Mouse (Mus musculus) erythroblast, embryonic 14.5 days (primary cell): ENCODE data around the gene Fabp2. TPM values are rescaled to one million over a fixed set of nuclear protein-coding genes. Genes with fewer than 3 reads are reported as not detected.
"Not testable (repeated sequence)": the region's sequence is repeated elsewhere in the genome, so short reads cannot be mapped to it uniquely, and the experiment has no call there.

Experiments
- H3K27me3 ChIP-seq: 2 replicates; pipeline ENCODE4 v1.6.1; 2012; ENCODE audit warnings: inconsistent platforms; ENCODE audit not compliant: control insufficient read depth
- H3K36me3 ChIP-seq: 2 replicates; pipeline ENCODE4 v1.6.1; 2012; ENCODE audit warnings: mild to moderate bottlenecking, inconsistent platforms; ENCODE audit not compliant: control insufficient read depth
- H3K4me1 ChIP-seq: 2 replicates; pipeline ENCODE4 v1.6.1; 2012; ENCODE audit warnings: inconsistent platforms; ENCODE audit not compliant: control insufficient read depth
- H3K4me3 ChIP-seq: replicated peaks from 2 replicates; pipeline ENCODE3; 2012; ENCODE audit warnings: moderate library complexity, mild to moderate bottlenecking, inconsistent platforms
- H3K9me3 ChIP-seq: 2 replicates; pipeline ENCODE4 v1.6.1; 2012; ENCODE audit warnings: low read length, inconsistent platforms, mixed read lengths; ENCODE audit not compliant: control insufficient read depth
- GATA1 ChIP-seq: IDR thresholded peaks from 2 replicates; pipeline ENCODE4 v1.6.1; 2012; ENCODE audit warnings: low read length, inconsistent platforms, mixed read lengths
- TAL1 ChIP-seq: IDR thresholded peaks from 3 replicates; pipeline ENCODE4 v1.6.1; 2012; ENCODE audit warnings: low read length, inconsistent platforms, mixed read lengths
- polyA plus RNA-seq: library from polyadenylated mRNA; stranded (reverse); fragments of >175 nt; gene quantifications from 2 replicates; pipeline ENCODE4 v1.2.3, GENCODE M21; 2012

Fabp2 gene
- polyA plus RNA-seq, 1 experiment = not detected

DNA sequence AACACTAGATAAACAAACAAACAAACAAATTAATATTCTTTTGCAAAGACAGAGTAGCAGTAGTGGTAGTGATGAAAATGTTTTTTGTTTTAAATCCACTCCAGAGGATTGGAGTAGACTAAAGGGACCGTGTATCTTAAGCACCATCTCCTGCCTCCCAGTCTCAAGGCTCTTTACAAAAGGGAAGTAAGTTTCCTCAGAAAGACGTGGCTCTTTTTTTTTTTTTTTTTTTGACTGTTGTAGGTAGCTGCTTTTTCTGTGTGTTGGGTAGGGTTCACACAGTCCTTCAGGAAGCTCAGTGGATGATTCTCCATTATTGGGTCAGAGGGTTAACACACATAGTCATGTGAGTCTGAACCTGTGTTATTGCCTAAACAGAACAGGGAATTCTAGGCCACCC lies 23.8 kb downstream of the Fabp2 start:
- Histone ChIP-seq H3K27me3 (no peaks in the 10 kb centered on the region), H3K4me1 (peaks cover 30% of the 10 kb centered on the region), H3K36me3 (no peaks in the 10 kb centered on the region), H3K9me3 (no peaks in the 10 kb centered on the region), H3K4me3 (no peak overlapping the region)
- TF ChIP-seq TAL1 (no peak), GATA1 (no peak)

- no peaks in the 10 kb centered on the region for H3K9me3 ChIP-seq
- H3K27me3 ChIP-seq = no peaks in the 10 kb centered on the region
- TF ChIP-seq TAL1 = no peak
- no peak for TF ChIP-seq GATA1
- peaks cover 33% of the 10 kb centered on the region for H3K4me1 ChIP-seq
- H3K36me3 ChIP-seq = no peaks in the 10 kb centered on the region
- H3K4me3 ChIP-seq = no peak within 1 kb of the TSS
These were observed 24.4 kb downstream of the Fabp2 start, which contains the start of gene Gm10959 for GRCm38 (mm10) chr3:122919260-122919659. Gene Gm10959 (minus strand): TSS chr3:122919360.

- Histone ChIP-seq H3K27me3 (no peaks in the 10 kb centered on the region), H3K9me3 (no peaks in the 10 kb centered on the region), H3K36me3 (no peaks in the 10 kb centered on the region; the same call in 1 of the 2 replicates), H3K4me1 (peaks cover 34% of the 10 kb centered on the region), H3K4me3 (no peak overlapping the region)
- TF ChIP-seq GATA1 (no peak), TAL1 (no peak)
These were observed 25.9 kb downstream of the Fabp2 start for GRCm38 (mm10) chr3:122920572-122921435.

DNA sequence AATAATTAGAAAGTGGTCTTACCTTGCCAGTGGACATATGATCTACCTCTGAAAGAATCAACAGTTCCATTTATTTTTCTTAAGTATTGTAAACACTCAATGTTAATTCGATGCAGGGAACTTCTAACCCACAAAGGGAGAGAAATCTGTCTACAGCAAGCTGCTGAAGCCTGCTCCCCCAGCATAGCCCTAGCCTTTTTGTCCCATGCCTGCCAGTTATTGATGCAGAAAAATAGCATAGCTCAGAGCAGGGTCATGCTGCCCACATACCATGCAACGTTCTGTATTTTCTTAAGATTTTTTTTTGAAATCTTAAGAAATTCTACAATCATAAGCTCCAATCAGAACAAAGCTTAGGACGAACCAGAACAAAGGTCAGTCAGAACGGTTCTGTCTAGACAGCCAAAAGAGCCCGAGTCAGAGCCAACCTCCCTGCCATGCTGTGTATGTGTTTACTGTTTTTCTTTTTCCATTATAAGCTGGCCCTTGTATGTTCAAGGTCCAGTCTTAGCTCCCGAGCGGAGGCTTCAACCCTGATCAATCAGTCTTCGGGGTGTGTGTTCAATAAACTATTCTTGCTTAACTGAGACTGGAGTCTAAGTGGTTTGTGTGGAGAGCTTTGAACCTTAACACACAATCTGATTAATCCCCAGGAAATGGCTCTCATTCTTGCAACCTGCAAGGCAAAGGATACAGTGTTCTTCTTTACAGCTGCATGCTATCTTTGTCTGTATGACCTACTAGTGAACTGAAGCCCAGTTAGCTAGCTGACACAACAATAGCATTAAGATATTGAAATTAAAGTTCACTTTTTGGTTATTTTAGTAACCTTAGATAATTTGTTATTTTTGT lies 27.0 kb downstream of the Fabp2 start:
- peaks cover 42% of the 10 kb centered on the region for H3K4me1 ChIP-seq
- H3K4me3 ChIP-seq = no peak overlapping the region
- no peaks in the 10 kb centered on the region for H3K27me3 ChIP-seq
- H3K9me3 ChIP-seq = no peaks in the 10 kb centered on the region
- H3K36me3 ChIP-seq = peaks cover 10% of the 10 kb centered on the region
- no peak for TF ChIP-seq GATA1
- TF ChIP-seq TAL1 = no peak

DNA sequence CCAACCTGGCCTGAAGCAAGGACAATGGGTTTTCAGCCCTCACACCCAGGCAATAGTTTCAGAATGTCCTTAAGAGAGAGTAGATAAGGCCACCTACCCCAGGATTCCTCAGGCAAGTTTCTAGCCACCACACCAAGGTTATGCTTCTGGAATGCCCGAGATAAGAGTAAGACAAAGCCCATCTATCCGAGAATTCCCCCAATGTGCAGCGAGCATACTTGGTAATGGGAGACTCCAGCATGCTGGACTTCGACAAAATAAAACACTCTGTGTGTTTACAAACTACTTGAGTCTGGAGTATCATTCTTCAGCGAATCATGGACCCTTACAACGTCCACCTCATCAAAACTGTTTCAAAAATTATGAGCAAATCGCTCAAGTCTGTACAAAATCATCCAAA lies 28.3 kb downstream of the Fabp2 start:
- Histone ChIP-seq H3K27me3 (no peaks in the 10 kb centered on the region), H3K4me3 (peak overlapping the region; percentile 85), H3K9me3 (no peaks in the 10 kb centered on the region), H3K4me1 (peaks cover 42% of the 10 kb centered on the region), H3K36me3 (peaks cover 17% of the 10 kb centered on the region)
- TF ChIP-seq TAL1 = no peak
- TF ChIP-seq GATA1 = no peak

DNA sequence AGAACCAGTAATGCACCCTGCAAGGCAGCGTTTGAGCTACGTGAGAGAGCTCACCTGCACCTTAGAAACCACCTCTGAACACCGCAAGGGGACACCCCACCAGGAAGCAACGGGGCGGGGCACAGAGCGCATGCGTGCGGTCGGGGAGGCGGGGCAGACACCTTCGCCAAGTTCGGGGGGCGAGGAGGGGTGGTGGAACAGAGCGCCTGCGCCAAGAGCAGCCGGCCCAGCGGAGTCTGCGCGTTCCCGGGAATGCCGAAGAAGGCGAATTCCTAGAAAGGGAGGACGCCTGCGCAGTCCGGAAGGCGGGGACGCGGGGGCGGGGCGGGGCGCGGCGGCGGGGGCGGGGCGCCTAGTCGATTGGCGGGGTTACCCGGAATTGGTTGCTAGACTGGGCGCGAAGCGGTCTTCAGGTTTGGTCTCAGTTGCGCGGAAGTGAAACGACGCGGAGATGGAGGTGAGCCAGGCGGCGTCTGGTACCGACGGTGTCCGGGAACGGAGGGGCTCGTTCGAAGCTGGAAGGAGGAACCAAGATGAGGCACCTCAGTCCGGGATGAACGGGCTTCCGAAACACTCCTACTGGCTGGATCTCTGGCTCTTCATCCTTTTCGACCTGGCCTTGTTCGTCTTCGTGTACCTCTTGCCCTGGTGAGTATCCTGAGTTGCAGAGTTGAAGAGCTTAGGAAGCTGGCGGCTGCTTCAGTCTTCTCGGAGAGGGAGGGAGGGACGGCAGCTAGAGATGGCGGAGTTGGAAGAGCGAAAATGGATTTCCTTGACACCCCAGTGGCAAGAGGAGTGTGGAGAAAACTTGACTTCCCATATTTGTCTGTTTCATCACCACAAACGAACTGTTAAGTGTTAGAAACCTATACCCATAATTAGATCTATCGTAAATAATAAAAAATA lies 29.4 kb downstream of the Fabp2 start, which contains the start of gene 1810037I17Rik:
Gene 1810037I17Rik, plus strand, starts transcription at position 195 of the 906 bp plus-strand sequence.
- TF ChIP-seq GATA1 = no peak
- no peak for TF ChIP-seq TAL1
- Histone ChIP-seq H3K4me1 (peaks cover 42% of the 10 kb centered on the region), H3K4me3 (peak within 1 kb of the TSS; percentile 85), H3K36me3 (peaks cover 17% of the 10 kb centered on the region), H3K9me3 (no peaks in the 10 kb centered on the region), H3K27me3 (no peaks in the 10 kb centered on the region)

DNA sequence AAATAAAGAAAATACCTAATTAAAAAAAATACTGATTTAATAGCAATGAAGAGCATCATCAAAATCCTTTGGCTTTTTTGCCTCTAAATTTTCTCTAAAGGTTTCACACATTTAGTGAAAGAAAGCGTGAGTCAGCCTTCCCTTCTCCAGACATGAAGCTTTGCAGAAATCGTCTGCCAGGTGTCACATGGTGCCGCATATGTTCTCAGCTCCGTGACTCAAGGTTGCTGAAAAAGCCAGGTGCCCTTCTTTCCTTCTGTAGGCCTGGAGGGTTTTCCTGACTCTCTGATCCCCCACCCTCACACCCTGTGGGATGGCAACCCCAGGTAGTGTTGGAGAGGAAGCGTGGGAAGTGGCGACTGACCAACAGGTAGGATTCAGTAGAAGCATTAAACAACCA lies 34.9 kb downstream of the Fabp2 start:
- peaks cover 27% of the 10 kb centered on the region for H3K36me3 ChIP-seq
- no peak overlapping the region for H3K4me3 ChIP-seq
- no peaks in the 10 kb centered on the region for H3K9me3 ChIP-seq
- H3K4me1 ChIP-seq = peaks cover 10% of the 10 kb centered on the region
- no peaks in the 10 kb centered on the region for H3K27me3 ChIP-seq
- TF ChIP-seq TAL1 (no peak), GATA1 (no peak)

- Histone ChIP-seq H3K9me3 (no peaks in the 10 kb centered on the region), H3K4me3 (no peak overlapping the region), H3K36me3 (peaks cover 14% of the 10 kb centered on the region), H3K4me1 (no peaks in the 10 kb centered on the region), H3K27me3 (no peaks in the 10 kb centered on the region)
- TF ChIP-seq TAL1 = no peak
- TF ChIP-seq GATA1 = no peak
These were observed 37.6 kb downstream of the Fabp2 start for GRCm38 (mm10) chr3:122932466-122932865.

- H3K36me3 ChIP-seq, H3K4me3 ChIP-seq, H3K9me3 ChIP-seq, H3K4me1 ChIP-seq, H3K27me3 ChIP-seq: not testable (repeated sequence)
These were observed 42.3 kb downstream of the Fabp2 start for GRCm38 (mm10) chr3:122937176-122937575.
